Mouse (Mus musculus): Measurements from ENCODE around the gene Gm20388.

Gene Gm20388

DNA sequence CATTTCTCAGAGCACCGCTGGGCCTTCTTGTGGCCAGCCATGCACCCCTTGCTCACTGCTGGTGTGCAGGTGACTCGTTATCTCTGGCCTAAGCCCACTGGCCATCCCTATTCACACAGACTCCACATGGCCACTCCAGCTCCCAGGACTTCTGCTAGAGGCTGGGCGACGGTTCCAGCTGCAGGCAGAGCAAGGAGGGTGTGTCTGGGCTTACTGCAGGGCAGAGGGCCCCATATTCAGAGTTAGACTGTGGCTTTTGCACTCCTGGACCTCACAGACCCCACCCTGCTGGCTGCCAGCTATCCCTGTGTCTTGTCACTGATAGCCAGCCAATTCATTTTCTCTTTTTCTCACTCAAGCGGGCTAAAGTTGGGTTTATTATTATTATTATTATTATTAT lies 773.4 kb downstream of the Gm20388 start:
- DNase-seq (ENCODE audit: low read depth in 2 of 2, low spot score in 2 of 2): no peak

DNA sequence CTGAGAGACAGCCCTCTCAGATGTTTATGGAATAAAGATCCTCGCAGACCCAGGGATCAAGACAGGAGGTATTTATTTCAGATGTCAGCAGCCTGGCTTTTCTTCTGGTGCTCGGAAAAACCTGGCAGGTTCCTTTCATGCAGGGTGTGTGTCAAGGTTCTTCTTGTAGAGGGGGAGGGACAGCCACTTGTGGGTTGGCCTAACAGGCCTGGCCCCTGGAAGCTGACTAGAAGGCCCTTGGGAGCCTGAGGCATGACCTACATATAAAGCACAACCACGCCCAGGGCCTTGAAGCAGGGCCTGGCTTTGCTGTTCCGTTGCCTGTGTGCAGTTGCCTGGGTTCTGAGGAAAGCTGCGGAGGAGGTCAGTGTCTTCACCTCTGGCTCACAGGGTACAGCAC lies 774.5 kb downstream of the Gm20388 start:
- DNase-seq (ENCODE audit: low read depth in 2 of 2, low spot score in 2 of 2): no peak

DNA sequence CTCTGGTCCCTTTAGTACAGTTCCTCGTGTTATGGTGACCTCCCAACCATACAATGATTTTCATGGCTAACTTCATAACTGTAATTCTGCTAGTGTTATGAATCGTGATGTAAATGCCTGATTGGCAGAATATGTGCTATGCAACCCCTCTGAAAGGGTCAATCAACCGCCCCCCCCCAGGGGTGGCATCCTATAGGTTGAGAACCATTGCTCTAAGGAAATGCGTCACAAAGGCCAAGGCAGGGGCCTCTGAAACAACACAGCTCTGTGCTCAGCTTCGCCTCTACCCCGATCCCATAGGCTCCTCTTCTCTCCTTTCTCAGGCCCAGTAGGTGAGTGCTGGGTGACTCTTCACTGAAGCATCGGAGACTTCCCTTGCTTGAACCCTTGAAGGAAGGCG lies 775.0 kb downstream of the Gm20388 start:
- DNase-seq (ENCODE audit: low read depth in 2 of 2, low spot score in 2 of 2): no peak

DNA sequence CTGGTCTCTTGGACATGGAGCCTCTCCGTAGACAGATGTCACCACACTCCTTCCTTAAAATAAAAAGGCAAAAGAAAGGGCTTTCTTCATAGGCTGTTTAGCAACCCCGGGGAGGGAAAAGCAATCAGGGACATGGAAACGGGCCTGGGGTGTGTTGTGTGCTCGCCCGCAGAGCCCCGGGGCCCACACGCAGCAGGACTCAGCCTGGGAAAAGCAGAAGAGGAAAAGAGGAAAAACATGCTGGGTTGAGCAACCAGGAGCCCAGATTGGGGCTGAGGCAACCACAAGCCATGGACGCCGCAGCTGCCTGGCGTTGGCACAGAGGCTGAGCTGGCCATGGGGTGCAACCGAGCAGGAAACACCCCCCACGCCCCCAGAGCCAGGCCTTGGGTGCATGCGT lies 775.4 kb downstream of the Gm20388 start:
- no peak for DNase-seq (ENCODE audit: low read depth in 2 of 2, low spot score in 2 of 2)

- DNase-seq (ENCODE audit: low read depth in 2 of 2, low spot score in 2 of 2): no peak
These were observed 775.9 kb downstream of the Gm20388 start for GRCm38 (mm10) chr8:120686576-120686975.

DNA sequence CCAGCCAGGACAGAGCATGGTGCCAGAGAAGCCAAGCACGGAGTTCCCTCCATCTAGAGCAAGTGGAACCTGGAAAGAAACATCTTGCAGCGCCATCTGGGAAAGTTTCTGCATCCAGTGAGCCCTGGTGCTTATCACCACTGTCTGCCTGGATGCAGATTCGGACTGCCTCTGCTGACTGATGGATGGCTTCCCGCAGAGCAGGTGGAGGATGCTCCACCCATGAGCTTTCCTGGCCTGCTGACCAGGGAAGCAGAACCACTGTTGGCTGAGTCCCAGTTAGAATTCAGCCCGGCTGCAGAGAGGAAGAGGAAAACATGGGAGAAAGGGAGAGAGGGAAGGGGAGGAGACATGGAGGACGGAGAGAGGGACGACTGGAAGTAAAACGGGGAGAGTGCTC lies 777.1 kb downstream of the Gm20388 start:
- DNase-seq (ENCODE audit: low read depth in 2 of 2, low spot score in 2 of 2): no peak

DNA sequence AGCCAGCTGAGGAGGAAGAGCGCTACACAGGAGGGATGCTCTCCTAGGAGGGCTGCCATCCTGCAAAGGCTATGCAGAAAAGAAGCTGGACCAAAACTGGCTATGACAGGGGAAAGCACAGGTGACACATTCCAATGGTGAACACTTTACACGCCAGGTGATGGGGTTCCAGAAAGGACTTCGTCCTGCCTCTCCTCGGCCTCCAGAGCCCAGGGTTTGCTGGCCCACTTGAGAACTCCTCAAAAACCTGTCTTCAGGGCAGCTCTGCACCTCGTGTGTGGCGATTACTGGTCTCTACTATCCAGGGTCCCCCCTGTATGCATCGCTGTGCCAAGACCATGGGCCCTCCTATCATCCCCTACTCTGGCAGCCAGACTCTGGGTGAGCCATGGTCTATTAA lies 777.9 kb downstream of the Gm20388 start:
- DNase-seq (ENCODE audit: low read depth in 2 of 2, low spot score in 2 of 2): no peak

DNA sequence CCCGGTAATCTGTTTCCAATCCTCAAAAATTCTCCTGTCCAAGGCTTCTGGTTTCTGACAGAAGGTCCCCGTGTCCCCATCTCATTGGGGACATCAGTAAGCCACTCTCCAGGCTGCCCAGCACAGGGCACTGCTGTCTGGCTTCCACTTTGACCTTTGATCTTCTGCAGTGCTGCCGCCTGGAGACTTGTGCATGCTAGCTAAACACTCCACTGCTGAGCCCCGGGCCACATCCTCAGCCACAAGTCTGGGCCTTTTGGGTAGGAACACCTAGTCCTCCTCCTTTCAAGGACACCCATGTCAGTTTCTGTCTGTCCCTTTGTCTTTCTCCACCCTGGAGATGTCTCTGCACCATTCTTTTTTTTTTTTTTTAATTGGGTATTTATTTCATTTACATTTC lies 782.3 kb downstream of the Gm20388 start:
- DNase-seq (ENCODE audit: low read depth in 2 of 2, low spot score in 2 of 2): no peak

- DNase-seq (ENCODE audit: low read depth in 2 of 2, low spot score in 2 of 2): no peak
These were observed 783.3 kb downstream of the Gm20388 start for GRCm38 (mm10) chr8:120693861-120694493.

- DNase-seq (ENCODE audit: low read depth in 2 of 2, low spot score in 2 of 2): no peak
These were observed 785.9 kb downstream of the Gm20388 start for GRCm38 (mm10) chr8:120696401-120697153.

GRCm38 (mm10) chr8:120697154-120697978 lies 786.7 kb downstream of the Gm20388 start:
- DNase-seq (ENCODE audit: low read depth in 2 of 2, low spot score in 2 of 2): peak in 1 of 2 experiments; percentile 36

GRCm38 (mm10) chr8:120697979-120698272 lies 787.3 kb downstream of the Gm20388 start:
- DNase-seq (ENCODE audit: low read depth in 2 of 2, low spot score in 2 of 2): peak; percentile 29 to 42

DNA sequence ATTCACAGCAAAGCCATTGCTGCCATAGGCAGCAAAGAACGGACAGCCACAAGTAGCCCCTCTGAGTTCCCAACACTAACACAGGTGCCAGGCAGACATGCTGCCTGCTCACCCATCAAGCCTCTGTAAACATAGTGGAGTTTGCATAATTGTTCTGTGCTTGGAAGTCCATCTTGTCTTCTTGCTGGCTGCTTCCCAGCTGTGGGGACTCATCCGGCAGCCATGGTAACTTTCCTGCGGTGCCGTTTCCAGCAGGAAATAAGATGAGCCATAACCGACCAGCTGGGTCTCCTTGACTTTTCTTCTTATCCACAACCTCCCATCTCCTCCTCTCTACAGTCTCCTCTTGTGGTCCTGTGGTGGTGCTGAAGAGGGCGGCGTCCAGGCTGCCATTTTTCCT lies 787.8 kb downstream of the Gm20388 start:
- DNase-seq (ENCODE audit: low read depth in 2 of 2, low spot score in 2 of 2): no peak

DNA sequence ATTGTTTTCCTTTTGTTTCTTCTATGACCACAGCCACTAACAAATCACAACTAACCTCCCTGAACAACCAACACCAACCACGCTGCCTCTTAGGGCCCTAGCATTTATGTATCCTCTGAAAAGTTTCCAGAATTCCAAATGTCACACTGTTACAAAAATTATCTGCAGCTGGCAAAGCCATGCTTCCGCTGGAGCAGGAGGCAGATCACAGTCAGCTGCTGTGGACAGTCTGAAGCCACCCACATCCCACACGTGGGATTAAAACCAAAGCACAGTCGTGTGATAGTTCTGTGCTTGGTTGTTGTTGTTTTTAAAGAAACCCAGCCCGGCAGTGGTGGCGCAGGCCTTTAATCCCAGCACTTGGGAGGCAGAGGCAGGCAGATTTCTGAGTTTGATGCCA lies 788.4 kb downstream of the Gm20388 start:
- no peak for DNase-seq (ENCODE audit: low read depth in 2 of 2, low spot score in 2 of 2)

DNA sequence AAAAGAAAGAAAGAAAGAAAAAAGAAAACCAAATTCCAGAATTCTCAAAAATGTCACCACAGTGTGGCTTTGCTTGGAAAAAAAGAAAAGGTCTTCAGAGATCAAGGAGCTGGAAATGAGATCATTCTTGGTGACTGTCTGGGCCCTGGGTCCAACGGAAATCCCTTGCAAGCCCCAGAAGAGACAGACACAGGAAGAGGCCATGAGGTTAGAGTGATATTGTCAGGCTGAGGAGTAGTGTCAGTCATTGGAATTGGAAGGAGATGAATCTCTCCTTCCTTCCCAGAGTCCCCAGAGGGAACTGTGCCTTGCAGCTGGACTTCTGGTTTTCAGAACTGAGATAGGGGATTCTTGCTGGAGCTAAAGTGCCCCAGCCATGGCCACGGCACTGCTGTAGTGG lies 788.9 kb downstream of the Gm20388 start:
- DNase-seq (ENCODE audit: low read depth in 2 of 2, low spot score in 2 of 2): no peak

GRCm38 (mm10) chr8:120700053-120700452 lies 789.4 kb downstream of the Gm20388 start:
- no peak for DNase-seq (ENCODE audit: low read depth in 2 of 2, low spot score in 2 of 2)

DNA sequence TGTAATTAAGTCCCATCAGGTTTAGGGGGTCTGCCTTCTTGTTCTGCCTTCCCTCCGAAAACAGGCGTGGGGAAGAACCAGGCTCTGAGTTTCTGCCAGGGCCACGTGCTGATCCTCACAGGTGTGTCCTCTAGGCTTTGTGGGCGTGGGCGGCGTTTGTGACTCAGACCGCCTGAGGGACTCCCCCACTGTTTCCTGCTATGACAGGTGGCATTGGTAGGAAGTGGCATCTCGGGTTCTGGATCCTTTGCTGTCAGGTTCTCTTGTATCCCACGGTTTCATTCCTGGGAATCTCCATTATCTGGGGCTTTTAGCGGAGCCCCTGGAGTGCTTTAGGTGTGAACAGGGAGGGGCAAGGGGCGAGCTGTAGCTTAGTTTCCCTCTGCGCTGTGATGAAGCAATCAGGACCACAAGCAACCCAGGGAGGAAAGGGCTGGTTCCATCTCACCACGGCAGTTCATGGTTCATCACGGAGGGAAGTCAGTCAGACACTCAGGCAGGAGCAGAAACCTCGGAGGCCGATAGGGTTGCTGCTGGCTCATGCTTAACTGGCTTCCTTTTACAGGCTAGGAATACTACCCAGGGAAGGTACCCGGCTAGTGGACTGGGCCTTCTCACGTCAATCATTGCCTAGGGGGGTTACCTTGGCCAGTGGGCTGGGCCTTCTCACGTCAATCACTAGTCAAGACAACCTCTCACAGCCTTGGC lies 791.3 kb downstream of the Gm20388 start:
- DNase-seq (ENCODE audit: low read depth in 2 of 2, low spot score in 2 of 2): peak; percentile 31 to 56

DNA sequence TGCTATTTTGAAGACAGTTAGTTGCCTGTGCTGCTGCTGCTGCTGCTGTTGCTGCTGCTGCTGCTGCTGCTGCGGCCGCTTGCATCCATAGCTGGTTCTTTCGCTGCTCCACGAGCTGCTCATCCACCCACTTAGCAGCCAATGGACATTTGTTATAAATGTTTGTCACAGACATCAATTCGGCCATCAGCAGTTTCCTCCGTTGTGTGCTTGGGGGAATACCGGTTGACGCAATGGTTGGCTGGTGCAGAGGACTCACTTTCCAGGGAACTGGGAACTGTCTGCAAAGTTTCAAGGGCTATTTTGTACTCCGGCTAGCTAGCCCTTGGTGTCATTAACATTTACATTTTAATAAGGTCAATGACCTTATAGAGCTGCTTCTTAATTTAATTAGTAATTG lies 793.6 kb downstream of the Gm20388 start:
- DNase-seq (ENCODE audit: low read depth in 2 of 2, low spot score in 2 of 2): no peak

GRCm38 (mm10) chr8:120705163-120705562 lies 794.5 kb downstream of the Gm20388 start:
- no peak for DNase-seq (ENCODE audit: low read depth in 2 of 2, low spot score in 2 of 2)

- no peak for DNase-seq (ENCODE audit: low read depth in 2 of 2, low spot score in 2 of 2)
These were observed 795.6 kb downstream of the Gm20388 start for GRCm38 (mm10) chr8:120706193-120706592.

DNA sequence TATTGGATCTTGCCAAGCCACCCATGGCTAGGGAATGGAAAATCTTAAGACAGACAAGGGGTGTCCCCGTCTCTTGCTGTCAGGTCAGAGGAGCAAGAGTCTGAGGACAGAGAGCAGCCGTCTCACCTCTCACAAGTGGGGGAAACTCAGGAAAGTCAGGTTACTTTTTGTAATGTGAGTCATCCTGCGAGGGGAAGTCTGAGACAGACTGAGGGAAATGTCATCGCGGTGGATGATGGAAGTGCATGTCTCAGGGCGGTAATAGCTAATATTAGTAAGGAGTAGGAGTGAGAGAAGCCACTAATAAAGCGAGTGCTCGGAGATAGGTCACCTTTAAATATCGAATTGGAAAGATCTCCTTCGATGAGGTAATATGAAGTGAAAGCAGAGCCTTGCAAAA lies 798.5 kb downstream of the Gm20388 start:
- DNase-seq (ENCODE audit: low read depth in 2 of 2, low spot score in 2 of 2): no peak

- DNase-seq (ENCODE audit: low read depth in 2 of 2, low spot score in 2 of 2): no peak
These were observed 804.6 kb downstream of the Gm20388 start for GRCm38 (mm10) chr8:120715200-120715599.
